Mouse (Mus musculus) myocyte (in vitro differentiated cells): Measurements from ENCODE around the gene Trappc3.

Experiments
- CEBPB ChIP-seq: IDR thresholded peaks from 2 replicates; pipeline ENCODE4 v1.6.1; 2011; ENCODE audit warnings: mild to moderate bottlenecking, moderate library complexity; ENCODE audit not compliant: poor library complexity, insufficient read depth, severe bottlenecking
- MAX ChIP-seq: IDR thresholded peaks from one replicate; pipeline ENCODE4 v1.6.1; 2011; ENCODE audit warnings: low read depth, mild to moderate bottlenecking, control low read depth
- MYOD1 ChIP-seq, 3 experiments: IDR thresholded peaks; one replicate each; pipeline ENCODE4 v1.6.1; 2011; ENCODE audit warnings: control low read depth in 2 of 3, low read depth in 2 of 3, mild to moderate bottlenecking in 2 of 3, moderate library complexity in 1 of 3; ENCODE audit not compliant: insufficient read length in 2 of 3, control insufficient read depth in 1 of 3
- MYOG ChIP-seq, 3 experiments: IDR thresholded peaks; one replicate each; pipeline ENCODE4 v1.6.1; 2011; ENCODE audit warnings: control low read depth in 2 of 3, low read depth in 2 of 3, mild to moderate bottlenecking in 2 of 3; ENCODE audit not compliant: insufficient read length in 2 of 3, control insufficient read depth in 1 of 3, insufficient read depth in 1 of 3
- POLR2A ChIP-seq: IDR thresholded peaks from one replicate; pipeline ENCODE4 v1.6.1; 2011; ENCODE audit warnings: low read depth, mild to moderate bottlenecking, control low read depth, moderate library complexity; ENCODE audit not compliant: insufficient read length
- POLR2AphosphoS2 ChIP-seq: IDR thresholded peaks from one replicate; pipeline ENCODE4 v1.6.1; 2011; ENCODE audit warnings: low read depth, control low read depth; ENCODE audit not compliant: insufficient read length
- TCF12 ChIP-seq: IDR thresholded peaks from one replicate; pipeline ENCODE4 v1.6.1; 2011; ENCODE audit warnings: mild to moderate bottlenecking, control low read depth; ENCODE audit not compliant: poor library complexity, insufficient read depth, severe bottlenecking
- USF1 ChIP-seq: IDR thresholded peaks from one replicate; pipeline ENCODE4 v1.6.1; 2011; ENCODE audit warnings: low read depth, mild to moderate bottlenecking, control low read depth, moderate library complexity

- TF ChIP-seq USF1 (no peak), MAX (no peak), POLR2A (no peak), CEBPB (no peak), MYOG (IDR thresholded peaks at IDR 0.05; ENCODE audit: control insufficient read depth in 1 of 3, insufficient read depth in 1 of 3, insufficient read length in 2 of 3, low read depth in 2 of 3) (no peak), MYOD1 (IDR thresholded peaks at IDR 0.05; ENCODE audit: control insufficient read depth in 1 of 3, insufficient read length in 2 of 3, low read depth in 2 of 3) (no peak), TCF12 (no peak), POLR2AphosphoS2 (no peak)
Measured at GRCm38 (mm10) chr4:126303877-126304276, 41.8 kb downstream of the Trappc3 start.
